Mouse (Mus musculus) liver, embryonic 14.5 days (tissue): ENCODE data around the gene Cdc20b.

ENCODE experiments used
- CTCF ChIP-seq: IDR thresholded peaks from 2 replicates; pipeline ENCODE4 v1.5.1; 2016; ENCODE audit warnings: antibody characterized with exemption, low read depth, control low read depth
- EP300 ChIP-seq: IDR thresholded peaks from 2 replicates; pipeline ENCODE4 v1.6.1; 2016; ENCODE audit warnings: antibody characterized with exemption, low read depth

DNA sequence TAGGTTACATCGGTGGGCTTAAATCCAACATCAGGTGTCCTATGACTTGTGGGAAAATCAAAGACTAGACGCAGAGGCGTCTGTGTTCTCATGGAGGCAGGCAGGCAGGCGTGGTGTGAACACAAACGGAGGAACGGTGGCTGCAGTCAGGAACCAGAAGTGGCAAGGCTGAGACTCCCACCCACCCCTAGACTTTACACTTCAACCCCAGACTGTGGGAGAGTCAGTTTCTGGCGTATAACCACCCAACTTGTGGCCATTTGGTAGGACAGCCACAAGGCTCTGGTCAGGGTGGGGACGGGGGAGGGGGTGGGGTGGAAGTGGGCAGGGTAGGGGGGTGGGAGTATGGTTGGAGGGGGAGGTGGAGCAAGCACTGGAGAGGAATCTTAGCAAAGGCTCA, 55.6 kb downstream of the Cdc20b start:
- no peak for TF ChIP-seq CTCF
- no peak for TF ChIP-seq EP300
